Mouse (Mus musculus) spleen, adult 2 months (tissue): ENCODE data around the gene Sgca.

Experiments
- CTCF ChIP-seq: fragments of 200-500 bp; IDR thresholded peaks from 2 replicates; pipeline ENCODE4 v1.5.1; 2011; ENCODE audit warnings: mild to moderate bottlenecking, inconsistent platforms; ENCODE audit not compliant: insufficient read depth, insufficient read length, insufficient replicate concordance; ENCODE audit errors: extremely low read depth
- POLR2A ChIP-seq: fragments of 200-500 bp; IDR thresholded peaks from 2 replicates; pipeline ENCODE4 v1.6.1; 2011; ENCODE audit warnings: low read depth, low read length, inconsistent platforms

- TF ChIP-seq POLR2A, result no peak
- no peak for TF ChIP-seq CTCF
Measured at GRCm38 (mm10) chr11:94991641-94992479, 15.7 kb upstream of the Sgca start.
